Mouse (Mus musculus) olfactory bulb, adult 2 months (tissue): ENCODE measurements around the gene Cfi.

Experiments used
- CTCF ChIP-seq: fragments of 200-500 bp; IDR thresholded peaks from 2 replicates; pipeline ENCODE4 v1.5.1; 2012; ENCODE audit warnings: low read depth, mild to moderate bottlenecking, low read length, moderate library complexity; ENCODE audit not compliant: insufficient read depth
- POLR2A ChIP-seq: fragments of 200-500 bp; IDR thresholded peaks from 2 replicates; pipeline ENCODE4 v1.6.1; 2012; ENCODE audit warnings: mild to moderate bottlenecking, low read depth, low read length, moderate library complexity; ENCODE audit not compliant: insufficient read depth

GRCm38 (mm10) chr3:129880925-129881593 is 45.4 kb downstream of the Cfi start:
- no peak for TF ChIP-seq CTCF
- TF ChIP-seq POLR2A, result no peak
